Mouse (Mus musculus) neural tube, embryonic 12.5 days (tissue): Measurements from ENCODE around the gene Chchd5. TPM values are rescaled to one million over a fixed set of nuclear protein-coding genes. Genes with fewer than 3 reads are reported as not detected.

Experiments
- ATAC-seq: fragments of 200-750 bp; cut with Nextera tagmentation; 2 replicates; pipeline ENCODE4 v1.8.0; 2017; ENCODE audit warnings: low read depth, mild to moderate bottlenecking, moderate TSS enrichment, moderate library complexity; ENCODE audit not compliant: low FRiP score
- H3K27ac ChIP-seq: fragments of 300-500 bp; sonication (generic); 2 replicates; pipeline ENCODE4 v1.5.1; 2016
- H3K27me3 ChIP-seq: fragments of 300-500 bp; sonication (generic); replicated peaks from 2 replicates; pipeline ENCODE4 v1.6.1; 2016; ENCODE audit warnings: mild to moderate bottlenecking
- H3K36me3 ChIP-seq: fragments of 300-500 bp; sonication (generic); 2 replicates; pipeline ENCODE4 v1.6.1; 2016; ENCODE audit warnings: mild to moderate bottlenecking
- H3K4me1 ChIP-seq: fragments of 300-500 bp; sonication (generic); 2 replicates; pipeline ENCODE4 v1.6.1; 2016
- H3K4me2 ChIP-seq: fragments of 300-500 bp; sonication (generic); replicated peaks from 2 replicates; pipeline ENCODE4 v1.6.1; 2016; ENCODE audit warnings: mild to moderate bottlenecking
- H3K4me3 ChIP-seq: fragments of 300-500 bp; sonication (generic); 2 replicates; pipeline ENCODE4 v1.5.1; 2016
- H3K9ac ChIP-seq: fragments of 300-500 bp; sonication (generic); 2 replicates; pipeline ENCODE4 v1.6.1; 2016; ENCODE audit warnings: mild to moderate bottlenecking
- H3K9me3 ChIP-seq: fragments of 300-500 bp; sonication (generic); 2 replicates; pipeline ENCODE4 v1.6.1; 2016; ENCODE audit warnings: mild to moderate bottlenecking
- WGBS: fragments of 180-500 bp; shearing (Covaris S2); methylation state at CpG from one replicate; pipeline ENCODE4 v1.1.7; 2016; 5-methylcytosine and 5-hydroxymethylcytosine counted together
- polyA plus RNA-seq: library from polyadenylated mRNA; unstranded; fragments of >200 nt; fragmentation: Nextera tagmentation; extraction: Ambion mirVana; gene quantifications from 2 replicates; pipeline ENCODE4 v1.2.1, GENCODE M21; 2016

Chchd5 gene
- 22.4 and 25.9 TPM in 2 replicates for polyA plus RNA-seq

DNA sequence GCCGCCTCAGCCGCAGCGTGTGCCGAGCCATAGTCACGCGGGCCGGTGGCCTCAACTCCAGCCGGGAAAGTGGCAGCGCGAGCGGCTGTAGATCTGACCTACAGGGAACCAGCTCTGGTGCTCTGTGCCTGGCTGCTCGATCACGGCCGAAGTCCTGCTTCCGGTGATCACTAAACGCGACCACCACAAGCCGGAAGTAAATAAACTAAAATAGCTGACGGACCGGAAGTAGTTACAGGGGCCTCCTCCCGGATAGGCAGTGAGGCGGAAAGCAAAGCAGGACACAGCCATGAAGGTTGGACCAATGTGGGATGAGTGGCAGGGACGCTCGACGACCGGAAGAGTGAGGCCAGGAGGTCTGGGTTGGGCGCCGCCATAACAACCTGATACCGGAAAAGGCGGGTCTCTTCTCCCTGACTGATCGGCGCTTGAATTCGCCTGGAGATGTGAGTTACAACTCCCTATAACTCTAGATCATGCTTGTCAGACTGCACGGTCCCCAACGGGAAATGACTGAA, at the start of gene Chchd5:
Gene Chchd5 (plus strand): TSS at position 289 of the 518 bp plus-strand sequence.
- Histone ChIP-seq H3K9me3 (0 out of 2 replicates have a peak, but pooled peaks cover 8% of the 10 kb centered on the region), H3K9ac (peak within 1 kb of the TSS; percentile 77), H3K4me2 (peak within 1 kb of the TSS; percentile 79), H3K4me1 (peaks cover 14% of the 10 kb centered on the region), H3K4me3 (peak within 1 kb of the TSS; percentile 71), H3K27me3 (no peaks in the 10 kb centered on the region), H3K27ac (peak within 1 kb of the TSS; percentile 76; the same call in 1 of the 2 replicates), H3K36me3 (peaks cover 47% of the 10 kb centered on the region)
- WGBS, result under 1% methylated on average over 35 of the region's 35 CpGs
- ATAC-seq, result peak; percentile 100

- 72% methylated on average over 13 of the region's 13 CpGs for WGBS
- peaks cover 66% of the 10 kb centered on the region for H3K36me3 ChIP-seq
- ATAC-seq, result no peak
- H3K27me3 ChIP-seq, result no peaks in the 10 kb centered on the region
- H3K9me3 ChIP-seq, result no peaks in the 10 kb centered on the region
- no peak overlapping the region for H3K27ac ChIP-seq
- no peak overlapping the region for H3K9ac ChIP-seq
- H3K4me3 ChIP-seq, result no peak overlapping the region
- no peak overlapping the region for H3K4me2 ChIP-seq
- H3K4me1 ChIP-seq, result no peaks in the 10 kb centered on the region
Measured at GRCm38 (mm10) chr2:129081097-129081496, 48.4 kb upstream of the Chchd5 start.

- Histone ChIP-seq H3K27me3 (no peaks in the 10 kb centered on the region), H3K4me3 (no peak overlapping the region), H3K27ac (no peak overlapping the region), H3K9me3 (no peaks in the 10 kb centered on the region), H3K9ac (no peak overlapping the region), H3K36me3 (peaks cover 58% of the 10 kb centered on the region), H3K4me2 (no peak overlapping the region), H3K4me1 (no peaks in the 10 kb centered on the region)
- 92% methylated on average over 5 of the region's 5 CpGs for WGBS
- ATAC-seq, result no peak
Measured at GRCm38 (mm10) chr2:129083514-129083913, 46.0 kb upstream of the Chchd5 start.

- peaks cover 62% of the 10 kb centered on the region for H3K36me3 ChIP-seq
- no peak overlapping the region for H3K4me3 ChIP-seq
- H3K27ac ChIP-seq, result no peak overlapping the region
- WGBS, result 70% methylated on average over 2 of the region's 2 CpGs
- H3K27me3 ChIP-seq, result no peaks in the 10 kb centered on the region
- no peak overlapping the region for H3K9ac ChIP-seq
- no peak overlapping the region for H3K4me2 ChIP-seq
- no peaks in the 10 kb centered on the region for H3K4me1 ChIP-seq
- ATAC-seq, result no peak
- H3K9me3 ChIP-seq, result no peaks in the 10 kb centered on the region
Measured at GRCm38 (mm10) chr2:129084959-129085358, 44.5 kb upstream of the Chchd5 start.

DNA sequence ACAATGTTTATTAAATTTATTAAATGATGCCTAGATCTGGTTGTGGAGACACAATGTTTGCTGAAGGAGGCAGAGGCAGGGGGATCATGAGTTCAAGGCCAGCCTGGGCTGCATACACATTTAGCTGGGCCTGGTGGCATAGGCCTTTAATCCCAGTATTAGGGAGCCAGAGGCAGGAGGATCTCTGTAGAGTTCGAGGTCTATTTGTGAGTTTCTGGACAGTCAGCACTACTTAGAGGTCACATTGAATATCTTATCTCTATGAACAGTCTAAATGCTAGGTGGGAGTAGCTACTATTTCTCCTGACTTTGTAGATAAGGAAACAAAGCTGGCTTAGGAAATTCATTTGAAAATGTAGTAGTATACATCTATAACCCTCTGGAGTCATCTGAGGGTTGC, 42.0 kb upstream of the Chchd5 start:
- Histone ChIP-seq H3K9ac (no peak overlapping the region), H3K4me1 (no peaks in the 10 kb centered on the region), H3K4me3 (no peak overlapping the region), H3K4me2 (no peak overlapping the region), H3K27ac (no peak overlapping the region), H3K36me3 (peaks cover 58% of the 10 kb centered on the region), H3K9me3 (no peaks in the 10 kb centered on the region), H3K27me3 (no peaks in the 10 kb centered on the region)
- WGBS, result 94% methylated on average over 1 of the region's 1 CpGs
- no peak for ATAC-seq

- H3K4me1 ChIP-seq, result no peaks in the 10 kb centered on the region
- no peak overlapping the region for H3K4me3 ChIP-seq
- no peak overlapping the region for H3K4me2 ChIP-seq
- H3K9ac ChIP-seq, result no peak overlapping the region
- H3K27ac ChIP-seq, result no peak overlapping the region
- ATAC-seq, result no peak
- H3K27me3 ChIP-seq, result no peaks in the 10 kb centered on the region
- WGBS, result 70% methylated on average over 4 of the region's 4 CpGs
- H3K36me3 ChIP-seq, result peaks cover 77% of the 10 kb centered on the region
- H3K9me3 ChIP-seq, result no peaks in the 10 kb centered on the region
Measured at GRCm38 (mm10) chr2:129090370-129090769, 39.1 kb upstream of the Chchd5 start.

DNA sequence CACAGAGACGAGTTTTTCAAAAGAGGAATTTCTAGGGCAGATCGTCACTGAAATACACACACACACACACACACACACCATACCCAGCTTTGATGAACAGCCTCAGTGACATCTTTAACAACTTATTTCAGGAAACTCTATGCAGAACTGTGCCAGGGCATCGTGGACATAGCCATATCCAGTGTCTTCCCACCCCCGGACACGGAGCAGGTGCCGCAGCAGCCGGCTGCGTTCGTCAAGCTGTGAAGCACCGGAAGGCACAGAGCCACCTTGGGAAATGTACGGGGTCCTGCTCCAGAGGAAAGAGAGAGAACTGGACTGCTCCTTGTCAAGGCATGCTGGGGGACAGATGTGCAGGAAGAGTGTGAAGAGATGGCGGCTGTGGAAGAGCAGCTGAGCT, 36.7 kb upstream of the Chchd5 start:
- WGBS, result 93% methylated on average over 12 of the region's 12 CpGs
- H3K36me3 ChIP-seq, result peaks cover 59% of the 10 kb centered on the region

DNA sequence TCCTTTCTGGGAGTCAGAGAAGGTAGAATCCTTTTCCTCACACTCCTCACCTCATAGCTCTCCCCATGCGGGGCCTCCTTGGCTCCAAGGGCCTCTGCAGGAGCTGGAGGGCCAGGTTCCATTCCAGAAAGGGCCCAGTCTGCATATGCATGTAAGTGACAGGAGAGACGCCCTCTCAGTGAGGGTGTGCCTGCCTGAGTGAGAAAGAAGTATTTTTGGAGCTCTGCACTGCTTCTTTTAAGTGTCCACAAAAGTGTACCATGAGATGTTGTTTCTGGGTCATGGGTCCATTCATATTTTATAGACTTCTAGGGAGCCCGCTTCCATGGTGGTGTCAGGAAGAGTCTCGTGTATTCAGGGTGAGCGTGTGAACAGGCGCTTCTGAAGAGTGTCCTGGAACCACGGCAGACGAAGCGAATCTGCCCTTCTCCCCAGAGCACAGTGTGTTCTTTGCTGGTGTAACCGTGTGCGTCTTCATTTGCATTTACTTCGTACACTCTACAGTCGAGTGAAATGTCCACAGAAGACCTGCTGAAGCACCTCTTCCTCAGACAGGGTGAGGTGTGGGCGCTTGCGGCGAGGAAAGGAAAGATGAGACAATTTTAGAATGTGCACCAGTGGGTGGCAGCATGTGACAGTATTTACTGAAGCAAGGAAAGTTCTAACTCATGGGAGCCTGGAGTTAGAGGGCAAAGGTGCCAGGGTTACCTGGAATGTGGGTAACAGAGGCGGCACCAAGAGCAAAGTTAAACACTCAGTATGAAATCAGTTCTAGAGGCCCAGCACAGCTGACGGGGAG, 35.4 kb upstream of the Chchd5 start:
- Histone ChIP-seq H3K9me3 (no peaks in the 10 kb centered on the region), H3K4me3 (no peak overlapping the region), H3K4me2 (no peak overlapping the region), H3K4me1 (no peaks in the 10 kb centered on the region), H3K9ac (no peak overlapping the region), H3K27ac (no peak overlapping the region), H3K27me3 (no peaks in the 10 kb centered on the region), H3K36me3 (peaks cover 50% of the 10 kb centered on the region)
- no peak for ATAC-seq
- 88% methylated on average over 18 of the region's 18 CpGs for WGBS

More for the DNA sequence above, 36.7 kb upstream of the Chchd5 start:
- Histone ChIP-seq H3K4me2 (no peak overlapping the region), H3K9ac (no peak overlapping the region), H3K9me3 (no peaks in the 10 kb centered on the region), H3K4me1 (no peaks in the 10 kb centered on the region), H3K4me3 (no peak overlapping the region), H3K27ac (no peak overlapping the region), H3K27me3 (no peaks in the 10 kb centered on the region)
- ATAC-seq, result no peak

GRCm38 (mm10) chr2:129100784-129101310, 28.7 kb upstream of the Chchd5 start, which contains the start of gene Polr1b:
Gene Polr1b, plus strand, starts transcription at chr2:129100995.
- Histone ChIP-seq H3K9me3 (no peaks in the 10 kb centered on the region), H3K27ac (no peak within 1 kb of the TSS), H3K27me3 (no peaks in the 10 kb centered on the region), H3K4me3 (peak within 1 kb of the TSS; percentile 71), H3K9ac (peak within 1 kb of the TSS; percentile 65), H3K36me3 (peaks cover 26% of the 10 kb centered on the region), H3K4me2 (peak within 1 kb of the TSS; percentile 86), H3K4me1 (no peaks in the 10 kb centered on the region)
- WGBS, result under 1% methylated on average over 35 of the region's 35 CpGs
- ATAC-seq, result peak; percentile 99

GRCm38 (mm10) chr2:129112924-129113323, 16.6 kb upstream of the Chchd5 start:
- Histone ChIP-seq H3K36me3 (peaks cover 77% of the 10 kb centered on the region), H3K4me2 (no peak overlapping the region), H3K9me3 (no peaks in the 10 kb centered on the region), H3K4me1 (no peaks in the 10 kb centered on the region), H3K4me3 (no peak overlapping the region), H3K27ac (no peak overlapping the region), H3K9ac (no peak overlapping the region), H3K27me3 (no peaks in the 10 kb centered on the region)
- WGBS, result 96% methylated on average over 5 of the region's 5 CpGs
- no peak for ATAC-seq

GRCm38 (mm10) chr2:129115706-129116367, 13.7 kb upstream of the Chchd5 start:
- WGBS, result 95% methylated on average over 9 of the region's 9 CpGs
- Histone ChIP-seq H3K27ac (no peak overlapping the region), H3K9me3 (no peaks in the 10 kb centered on the region), H3K27me3 (no peaks in the 10 kb centered on the region), H3K4me3 (no peak overlapping the region), H3K36me3 (peaks cover 85% of the 10 kb centered on the region), H3K9ac (no peak overlapping the region), H3K4me1 (no peaks in the 10 kb centered on the region), H3K4me2 (no peak overlapping the region)
- no peak for ATAC-seq

GRCm38 (mm10) chr2:129116368-129116739, 13.1 kb upstream of the Chchd5 start:
- no peak overlapping the region for H3K9ac ChIP-seq
- H3K4me3 ChIP-seq, result no peak overlapping the region
- no peak for ATAC-seq
- H3K27me3 ChIP-seq, result no peaks in the 10 kb centered on the region
- H3K4me1 ChIP-seq, result no peaks in the 10 kb centered on the region
- H3K9me3 ChIP-seq, result no peaks in the 10 kb centered on the region
- no peak overlapping the region for H3K27ac ChIP-seq
- no peak overlapping the region for H3K4me2 ChIP-seq
- 98% methylated on average over 1 of the region's 1 CpGs for WGBS
- H3K36me3 ChIP-seq, result peaks cover 88% of the 10 kb centered on the region
